Mouse (Mus musculus) kidney, postnatal 4 days (tissue): ENCODE data around the gene Gna15.

Experiments used
- DNase-seq, 2 experiments: peaks; one replicate each; pipeline ENCODE4 v3.0.0; 2021; ENCODE audit warnings: mixed read lengths in 2 of 2

Gene Gna15

GRCm38 (mm10) chr10:81464405-81465264 lies 59.4 kb downstream of the Gna15 start:
- peak; percentile 73 to 83 for DNase-seq

- no peak for DNase-seq
Measured at GRCm38 (mm10) chr10:81463531-81463930, 60.5 kb downstream of the Gna15 start.

- DNase-seq = no peak
Measured at GRCm38 (mm10) chr10:81462917-81463316, 61.1 kb downstream of the Gna15 start.

GRCm38 (mm10) chr10:81462415-81462804 lies 61.6 kb downstream of the Gna15 start:
- DNase-seq = peak in 1 of 2 experiments; percentile 37

- peak in 1 of 2 experiments; percentile 23 for DNase-seq
Measured at GRCm38 (mm10) chr10:81461673-81462414, 62.2 kb downstream of the Gna15 start.

GRCm38 (mm10) chr10:81460951-81461350 lies 63.1 kb downstream of the Gna15 start:
- DNase-seq = no peak

GRCm38 (mm10) chr10:81460471-81460870 lies 63.6 kb downstream of the Gna15 start:
- no peak for DNase-seq

- DNase-seq = no peak
Measured at GRCm38 (mm10) chr10:81459399-81459798, 64.6 kb downstream of the Gna15 start.

GRCm38 (mm10) chr10:81458267-81458666 lies 65.8 kb downstream of the Gna15 start:
- DNase-seq = no peak

- DNase-seq = no peak
Measured at GRCm38 (mm10) chr10:81457624-81458023, 66.4 kb downstream of the Gna15 start.

- DNase-seq = no peak
Measured at GRCm38 (mm10) chr10:81456983-81457563, 67.0 kb downstream of the Gna15 start.

- no peak for DNase-seq
Measured at GRCm38 (mm10) chr10:81455181-81455895, 68.7 kb downstream of the Gna15 start, which contains the start of gene Nfic. TSS of gene Nfic (minus strand) at chr10:81455635.

GRCm38 (mm10) chr10:81454106-81454505 lies 69.9 kb downstream of the Gna15 start:
- no peak for DNase-seq

GRCm38 (mm10) chr10:81452947-81453288 lies 71.1 kb downstream of the Gna15 start:
- no peak for DNase-seq
